Comparison of ENCODE assay signal across 8 mouse cellular contexts in genomic region chr9:56506931-56507681, GRCm38 (mm10).
DNase-seq lines count a peak whose midpoint lies in the region; ATAC-seq and TF ChIP-seq lines count a peak whose summit lies in the region.

No protein-coding gene starts in this region.

- 2% methylated on average over 25 of the region's 25 CpGs for WGBS in forebrain, embryonic 16.5 days
- 5% methylated on average over 25 of the region's 25 CpGs for WGBS in hindbrain, postnatal 0 days
- 7% methylated on average over 25 of the region's 25 CpGs for WGBS in liver, embryonic 13.5 days (ENCODE audit: insufficient replicate concordance)

- DNase-seq in right cerebral cortex, adult 18-20 months, result peak; percentile 33
- DNase-seq in right cerebral cortex, postnatal 14 days, result no peak
- peak; percentile 82 for DNase-seq in brain, embryonic 14.5 days (ENCODE audit: low read depth)
- peak; percentile 72 for DNase-seq in hindbrain, postnatal 0 days (ENCODE audit: low spot score)
- DNase-seq in liver, embryonic 13.5 days, result no peak
- DNase-seq in naive thymus-derived CD4-positive, alpha-beta T cell, adult 2 months (ENCODE audit: low read depth), result peak; percentile 51
- no peak for DNase-seq in testis, postnatal 14 days (ENCODE audit: low spot score)

- H3K27ac ChIP-seq in forebrain, embryonic 16.5 days (ENCODE audit: low read length), result peak overlapping the region; percentile 99
- peak overlapping the region; percentile 97 for H3K27ac ChIP-seq in hindbrain, postnatal 0 days
- peak overlapping the region; percentile 74 for H3K27ac ChIP-seq in liver, embryonic 13.5 days

- no peaks in the 10 kb centered on the region for H3K9me3 ChIP-seq in forebrain, embryonic 16.5 days (ENCODE audit: control insufficient read depth, low read length)
- H3K9me3 ChIP-seq in hindbrain, postnatal 0 days (ENCODE audit: low read length), result no peaks in the 10 kb centered on the region
- H3K9me3 ChIP-seq in liver, embryonic 13.5 days (replicated peaks), result no peaks in the 10 kb centered on the region

- H3K36me3 ChIP-seq in forebrain, embryonic 16.5 days (ENCODE audit: control insufficient read depth, insufficient read depth), result no peaks in the 10 kb centered on the region
- H3K36me3 ChIP-seq in hindbrain, postnatal 0 days (ENCODE audit: insufficient read depth, low read length), result no peaks in the 10 kb centered on the region
- no peaks in the 10 kb centered on the region for H3K36me3 ChIP-seq in liver, embryonic 13.5 days

- peaks cover 33% of the 10 kb centered on the region for H3K4me1 ChIP-seq in forebrain, embryonic 16.5 days (replicated peaks; ENCODE audit: control insufficient read depth, insufficient read depth, low read length)
- H3K4me1 ChIP-seq in hindbrain, postnatal 0 days (ENCODE audit: insufficient read depth, low read length), result peaks cover 25% of the 10 kb centered on the region
- peaks cover 29% of the 10 kb centered on the region for H3K4me1 ChIP-seq in liver, embryonic 13.5 days (replicated peaks)

- TF ChIP-seq POLR2A in brain, embryonic 14.5 days (IDR thresholded peaks at IDR 0.05; ENCODE audit: borderline replicate concordance, extremely low read depth, insufficient read depth, insufficient read length, poor library complexity, severe bottlenecking), result no peak

- TF ChIP-seq CTCF in brain, embryonic 14.5 days (IDR thresholded peaks at IDR 0.05; ENCODE audit: borderline replicate concordance, extremely low read depth, insufficient read depth, insufficient read length), result no peak
- no peak for TF ChIP-seq CTCF in hindbrain, postnatal 0 days (IDR thresholded peaks at IDR 0.05; ENCODE audit: low read depth)

- H3K4me3 ChIP-seq in forebrain, embryonic 16.5 days (replicated peaks; ENCODE audit: low read length), result peak overlapping the region; percentile 45
- peak overlapping the region; percentile 32 for H3K4me3 ChIP-seq in hindbrain, postnatal 0 days (ENCODE audit: low read length)
- H3K4me3 ChIP-seq in liver, embryonic 13.5 days (replicated peaks), result peak overlapping the region; percentile 50

- ATAC-seq in forebrain, embryonic 16.5 days, result peak; percentile 26
- peak; percentile 10 for ATAC-seq in hindbrain, postnatal 0 days
- ATAC-seq in liver, embryonic 13.5 days (ENCODE audit: low read depth), result no peak

- no peaks in the 10 kb centered on the region for H3K27me3 ChIP-seq in forebrain, embryonic 16.5 days (replicated peaks; ENCODE audit: control insufficient read depth, insufficient read depth, low read length)
- H3K27me3 ChIP-seq in hindbrain, postnatal 0 days (ENCODE audit: insufficient read depth, low read length), result no peaks in the 10 kb centered on the region
- H3K27me3 ChIP-seq in liver, embryonic 13.5 days, result 0 out of 2 replicates have a peak, but pooled peaks cover 8% of the 10 kb centered on the region

- H3K4me2 ChIP-seq in forebrain, embryonic 16.5 days (ENCODE audit: low read length), result peak overlapping the region; percentile 77
- peak overlapping the region; percentile 52 for H3K4me2 ChIP-seq in hindbrain, postnatal 0 days (ENCODE audit: low read depth, low read length)
- peak overlapping the region; percentile 78 for H3K4me2 ChIP-seq in liver, embryonic 13.5 days

- peak overlapping the region; percentile 72 for H3K9ac ChIP-seq in forebrain, embryonic 16.5 days (replicated peaks; ENCODE audit: low read depth, low read length)
- H3K9ac ChIP-seq in hindbrain, postnatal 0 days (replicated peaks; ENCODE audit: low read length), result peak overlapping the region; percentile 55
- peak overlapping the region; percentile 15; the same call in 1 of the 2 replicates for H3K9ac ChIP-seq in liver, embryonic 13.5 days

Comparison
In these comparisons a context has a peak if more than half of its experiments do, and no peak if none do; other contexts are left out.
1. DNase-seq: peak in right cerebral cortex, adult 18-20 months (single experiment), brain, embryonic 14.5 days (single experiment), hindbrain, postnatal 0 days (single experiment) and naive thymus-derived CD4-positive, alpha-beta T cell, adult 2 months (single experiment); none in right cerebral cortex, postnatal 14 days (single experiment), liver, embryonic 13.5 days (single experiment) and testis, postnatal 14 days (single experiment).
2. H3K9ac ChIP-seq: peak in every context shown above with its lines; median percentile 72 in forebrain, embryonic 16.5 days; 55 in hindbrain, postnatal 0 days; 15 in liver, embryonic 13.5 days.
3. Peak in every context shown above with its lines, with median percentiles within 50 percentile points of each other: H3K27ac ChIP-seq, H3K4me2 ChIP-seq and H3K4me3 ChIP-seq.